Mouse (Mus musculus): ENCODE data around the gene Vps45.

- TF ChIP-seq CTCF (IDR thresholded peaks at IDR 0.05; ENCODE audit: low read depth, low read length) (no peak), GATA1 (IDR thresholded peaks at IDR 0.05; ENCODE audit: borderline replicate concordance, low read length) (no peak), TAL1 (conservative IDR thresholded peaks at IDR 0.05; ENCODE audit: low read depth, low read length) (no peak), POLR2AphosphoS5 (IDR thresholded peaks at IDR 0.05; ENCODE audit: insufficient replicate concordance, low read depth, low read length) (no peak)
Observed at GRCm38 (mm10) chr3:96041079-96041478, 17.2 kb downstream of the Vps45 start.
